Mouse (Mus musculus) regulatory T cell (primary cell): ENCODE measurements around the gene Pnpla5.
"Not testable (repeated sequence)": the region's sequence is repeated elsewhere in the genome, so short reads cannot be mapped to it uniquely, and the experiment has no call there.

Experiments used
- in situ Hi-C: fragments of 300-600 bp; cut with MboI, MseI; formaldehyde crosslinking; loops from one replicate; pipeline ENCODE4 v1.15.1; 2025; ENCODE audit warnings: high pct_unique_total_duplicates

Gene Pnpla5

DNA sequence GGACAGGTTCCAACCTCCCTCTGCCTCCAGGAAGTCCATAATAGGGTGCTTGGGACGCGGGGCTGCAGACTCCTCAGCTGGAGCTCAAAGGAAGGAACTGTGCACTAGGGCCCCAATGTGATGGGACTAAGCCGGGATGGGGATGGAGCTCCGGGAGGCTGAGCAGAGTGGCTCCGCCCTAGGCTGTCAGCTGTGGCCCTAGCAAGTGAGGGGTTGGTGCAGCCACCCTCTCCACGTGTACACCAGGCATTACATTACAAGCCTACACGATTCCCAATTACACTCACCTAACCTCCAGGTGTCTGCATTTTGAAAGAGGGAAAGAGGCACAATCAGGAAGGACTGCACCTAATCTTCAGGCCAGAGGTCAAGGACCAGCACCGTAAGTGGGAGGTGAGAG lies at the start of gene Pnpla5:
TSS of gene Pnpla5 (minus strand) at position 101 of the 400 bp plus-strand sequence.
- in situ Hi-C loops = no loop called here

DNA sequence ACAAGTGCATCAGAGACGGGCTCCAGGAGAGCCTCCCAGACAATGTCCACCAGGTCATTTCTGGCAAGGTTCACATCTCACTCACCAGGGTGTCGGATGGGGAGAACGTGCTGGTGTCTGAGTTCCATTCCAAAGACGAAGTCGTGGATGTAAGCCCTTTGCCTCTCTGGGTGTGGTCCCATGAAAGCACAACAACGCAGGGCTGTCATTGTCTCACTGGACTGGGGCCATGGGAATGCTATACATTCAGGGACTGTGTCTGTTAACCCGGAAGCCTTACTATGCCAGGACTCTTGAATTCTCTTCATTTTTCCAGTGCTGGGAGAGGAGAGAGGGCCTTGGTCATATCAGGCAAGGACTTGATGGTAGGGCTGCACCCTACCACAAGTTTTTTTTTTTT lies 48.2 kb upstream of the Pnpla5 start:
- in situ Hi-C loops = no loop called here

GRCm38 (mm10) chr15:84169511-84169910 lies 46.5 kb upstream of the Pnpla5 start:
- in situ Hi-C loops = no loop called here

DNA sequence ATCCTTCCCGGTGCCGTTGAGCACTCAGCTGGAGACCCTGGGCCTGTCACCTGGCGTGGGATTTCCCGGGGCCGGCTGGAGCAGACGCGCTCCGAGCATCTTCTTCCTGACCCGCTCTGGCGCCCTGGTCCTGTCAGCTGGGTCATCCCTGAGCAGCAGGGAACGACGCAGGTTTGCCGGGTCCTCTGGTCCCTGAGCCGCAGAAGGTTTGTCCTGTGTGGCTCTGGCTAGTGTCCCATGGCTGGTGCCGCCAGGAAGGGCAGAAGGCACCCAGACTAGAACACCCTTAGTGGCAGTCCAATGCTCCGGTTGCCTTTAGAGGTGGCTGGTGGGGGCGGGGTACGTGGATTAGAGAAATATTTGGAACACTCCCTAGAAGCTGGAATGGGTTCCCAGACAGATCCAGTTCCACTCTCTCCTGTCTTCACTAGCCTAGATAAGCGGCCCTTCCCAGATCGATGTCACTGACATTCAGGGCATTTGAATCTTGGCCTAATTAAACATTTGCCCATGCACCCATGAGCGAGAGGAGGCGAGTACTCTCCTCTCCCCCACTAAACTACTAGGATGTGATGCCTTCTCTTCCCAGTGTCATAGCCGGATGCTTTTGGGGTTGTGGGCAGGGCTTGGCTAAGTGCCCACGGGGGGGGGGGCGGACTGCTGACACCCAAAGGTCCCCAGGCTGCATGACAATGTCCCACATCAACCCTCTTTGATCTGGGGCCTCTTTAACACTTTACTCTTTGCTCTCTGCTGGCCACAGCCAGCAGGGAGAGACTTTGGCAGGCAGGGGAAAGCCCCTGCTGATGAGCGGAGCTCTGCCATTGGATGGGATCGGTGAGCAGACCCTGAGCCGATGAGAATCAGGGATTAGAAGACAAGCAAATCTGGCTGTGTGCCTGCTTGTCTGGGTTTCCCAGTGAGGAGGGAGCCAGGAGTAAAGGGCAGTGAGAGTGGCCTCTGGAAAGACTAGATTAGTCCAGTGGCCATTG lies 45.5 kb upstream of the Pnpla5 start:
- in situ Hi-C loops = no loop called here

DNA sequence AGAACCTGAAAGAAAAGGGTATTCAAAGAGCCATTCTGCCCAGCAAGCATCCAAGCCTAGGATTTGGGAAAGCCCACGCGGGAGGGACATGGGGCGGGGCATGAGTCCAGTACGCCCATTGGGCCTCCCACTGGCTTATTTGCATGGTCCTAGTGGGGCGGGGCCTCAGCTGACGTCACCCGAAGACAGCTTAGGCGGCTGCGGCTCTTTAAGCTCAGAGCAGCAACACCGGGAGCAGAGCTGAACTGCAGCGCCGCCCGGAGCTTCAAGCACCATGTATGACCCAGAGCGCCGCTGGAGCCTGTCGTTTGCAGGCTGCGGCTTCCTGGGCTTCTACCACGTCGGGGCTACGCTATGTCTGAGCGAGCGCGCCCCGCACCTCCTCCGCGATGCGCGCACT lies 44.6 kb upstream of the Pnpla5 start, which contains the start of gene Pnpla3:
TSS of gene Pnpla3 (plus strand) at position 238 of the 400 bp plus-strand sequence.
- in situ Hi-C loops = no loop called here

- in situ Hi-C loops = no loop called here
These were observed 43.8 kb upstream of the Pnpla5 start for GRCm38 (mm10) chr15:84166818-84167217.

GRCm38 (mm10) chr15:84161871-84162270 lies 38.9 kb upstream of the Pnpla5 start:
- in situ Hi-C loops = no loop called here

GRCm38 (mm10) chr15:84157530-84157929 lies 34.6 kb upstream of the Pnpla5 start:
- in situ Hi-C loops = not testable (repeated sequence)

DNA sequence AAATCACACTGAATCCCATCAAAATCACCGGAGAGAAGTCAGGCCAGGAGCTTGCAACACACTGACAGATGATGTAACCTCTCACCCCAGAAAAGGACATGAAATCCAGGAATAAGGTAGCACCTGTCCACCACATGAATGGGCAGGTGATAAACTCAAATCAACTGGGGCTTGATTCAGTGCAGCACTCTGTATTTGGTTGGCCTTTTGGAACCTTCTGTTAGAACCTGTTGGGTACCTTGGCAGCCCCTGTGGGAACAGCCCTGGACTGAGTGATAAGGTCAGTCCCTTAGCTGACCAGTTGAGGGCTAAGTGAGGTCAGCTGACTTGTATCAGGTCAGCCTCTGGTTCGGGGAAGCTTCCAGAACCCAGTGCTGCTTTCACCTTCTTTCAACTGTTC lies 33.2 kb upstream of the Pnpla5 start:
- in situ Hi-C loops = no loop called here

DNA sequence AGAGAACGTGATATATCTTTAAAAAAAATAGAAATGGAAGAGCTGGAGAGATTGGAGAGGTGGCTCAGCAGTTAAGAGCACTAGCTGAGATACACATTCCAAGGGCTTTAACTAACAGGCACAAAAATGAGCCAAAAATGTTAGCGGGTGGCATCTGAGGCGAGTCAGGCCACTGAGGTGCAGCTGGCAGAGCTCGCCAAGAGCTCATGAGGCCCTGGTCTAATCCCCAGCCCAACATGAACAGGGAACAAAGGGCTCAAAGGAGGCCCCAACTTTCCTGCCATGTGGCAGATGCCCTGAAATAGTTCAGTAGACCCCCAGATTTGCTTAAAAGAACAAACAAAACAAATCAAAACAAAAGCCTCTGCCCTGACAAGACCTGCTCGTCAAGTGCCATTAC lies 18.0 kb upstream of the Pnpla5 start:
- in situ Hi-C loops = no loop called here

- in situ Hi-C loops = no loop called here
These were observed 17.1 kb upstream of the Pnpla5 start for GRCm38 (mm10) chr15:84140109-84140508.

DNA sequence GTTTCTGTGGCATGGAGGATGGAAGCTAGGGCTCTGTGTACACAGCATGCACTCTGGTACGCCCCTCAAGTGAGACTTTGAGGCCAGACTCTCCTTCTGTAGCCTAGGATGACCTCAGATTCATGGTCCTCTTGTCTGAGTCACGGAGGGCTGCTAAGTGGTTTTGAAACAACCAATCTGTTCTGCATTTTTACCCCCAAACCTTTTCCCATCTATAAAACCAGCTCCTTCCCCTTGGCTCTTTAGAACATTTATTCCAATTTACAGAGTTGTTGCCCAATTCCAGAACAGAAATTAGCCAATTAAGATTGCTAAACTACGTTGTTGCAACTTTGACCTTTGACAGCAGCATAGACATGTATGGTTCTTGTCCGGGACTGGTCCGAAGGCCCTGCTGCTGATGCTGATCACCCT lies 16.6 kb upstream of the Pnpla5 start:
- in situ Hi-C loops = no loop called here

DNA sequence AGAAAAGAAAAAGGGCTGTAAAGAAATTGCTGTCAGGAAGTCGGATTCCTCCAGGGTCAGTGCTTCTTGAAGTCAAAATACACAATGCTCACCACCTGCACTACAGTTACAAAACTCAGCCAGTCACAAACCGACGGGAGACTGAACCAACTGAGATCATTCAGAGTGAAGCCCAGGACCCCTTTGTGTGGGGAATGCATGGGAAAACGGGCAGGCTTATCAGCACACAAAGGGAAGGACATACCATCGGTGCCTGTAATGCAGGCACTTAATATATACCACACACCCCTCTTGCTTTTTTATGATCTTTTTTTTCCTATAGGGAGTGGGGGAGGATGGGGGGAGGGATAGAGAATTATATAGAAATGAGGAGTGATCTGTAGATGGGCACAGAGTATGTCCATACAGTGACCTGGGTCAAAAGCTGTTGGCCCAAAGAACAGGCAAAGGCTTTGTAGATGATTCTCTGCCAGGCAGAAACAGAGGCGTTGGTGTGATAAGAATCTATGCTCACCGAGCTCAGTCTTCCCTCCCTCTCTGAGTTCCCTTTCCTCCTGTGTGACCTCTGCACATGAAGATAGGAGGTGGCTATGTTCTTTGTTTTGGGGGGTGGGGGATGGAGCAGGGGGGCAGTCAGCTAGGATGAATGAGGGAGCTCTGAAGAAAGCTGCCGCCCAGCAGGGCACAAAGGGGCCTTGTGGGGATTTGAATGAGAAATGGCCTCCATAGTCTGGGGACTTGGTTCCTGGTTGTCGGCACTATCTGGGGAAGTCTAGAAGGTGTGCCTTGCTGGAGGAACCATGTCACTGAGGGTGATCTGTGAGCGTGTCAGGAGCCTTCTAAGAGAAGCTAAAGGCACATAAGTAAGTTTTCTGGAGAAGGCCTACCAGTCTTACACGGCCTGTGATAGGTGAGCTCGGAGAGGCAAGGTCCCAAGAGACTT lies 13.8 kb upstream of the Pnpla5 start:
- in situ Hi-C loops = no loop called here

DNA sequence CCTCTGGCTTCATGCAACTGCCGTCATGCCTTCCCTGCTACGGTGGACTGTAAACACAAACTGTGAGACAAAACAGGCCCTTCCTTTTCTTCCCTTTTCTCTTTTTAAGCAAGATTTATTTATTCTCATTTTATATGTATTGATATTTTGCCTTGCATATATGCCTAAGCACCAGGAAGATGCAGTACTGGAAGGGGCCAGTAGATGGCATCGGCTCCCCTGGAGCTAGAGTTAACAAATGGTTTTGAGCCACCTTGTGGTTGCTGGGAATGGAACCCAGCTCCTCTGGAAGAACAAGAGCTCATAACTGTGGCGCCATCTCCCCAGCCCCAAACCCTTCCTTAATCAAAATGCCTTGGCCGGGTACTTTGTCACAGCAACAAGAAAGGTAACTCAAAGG lies 12.5 kb upstream of the Pnpla5 start:
- in situ Hi-C loops = no loop called here

DNA sequence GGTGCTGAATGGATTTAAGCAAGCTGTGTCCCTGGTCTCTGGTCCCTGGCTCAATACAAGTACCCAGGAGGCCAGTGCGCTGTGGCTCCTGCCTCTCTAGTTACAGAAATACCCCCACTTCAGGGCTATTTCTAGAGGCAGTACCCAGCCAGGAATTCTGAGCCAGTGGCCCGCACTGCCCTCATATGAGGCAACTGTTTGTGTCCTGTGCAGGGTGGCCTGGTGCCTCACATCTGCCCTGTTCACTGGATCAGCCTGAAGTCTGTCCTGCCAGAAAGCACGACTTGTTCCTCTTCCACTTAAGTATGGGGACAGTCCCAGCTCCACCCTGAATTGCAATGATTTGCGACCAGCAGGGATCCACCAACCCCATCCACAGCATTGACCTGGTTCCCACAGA lies 10.5 kb upstream of the Pnpla5 start:
- in situ Hi-C loops = no loop called here

- in situ Hi-C loops = no loop called here
These were observed 9.0 kb upstream of the Pnpla5 start for GRCm38 (mm10) chr15:84131971-84132370.

GRCm38 (mm10) chr15:84131096-84131786 lies 8.3 kb upstream of the Pnpla5 start:
- in situ Hi-C loops = no loop called here

GRCm38 (mm10) chr15:84126871-84127270 lies 3.9 kb upstream of the Pnpla5 start:
- in situ Hi-C loops = no loop called here

GRCm38 (mm10) chr15:84126447-84126846 lies 3.5 kb upstream of the Pnpla5 start:
- in situ Hi-C loops = no loop called here

GRCm38 (mm10) chr15:84124086-84124485 lies 1.1 kb upstream of the Pnpla5 start:
- in situ Hi-C loops = no loop called here

- in situ Hi-C loops = no loop called here
These were observed 1.9 kb downstream of the Pnpla5 start for GRCm38 (mm10) chr15:84121036-84121435.

GRCm38 (mm10) chr15:84120612-84121011 lies 2.4 kb downstream of the Pnpla5 start:
- in situ Hi-C loops = no loop called here
